In the genomic region with DNA sequence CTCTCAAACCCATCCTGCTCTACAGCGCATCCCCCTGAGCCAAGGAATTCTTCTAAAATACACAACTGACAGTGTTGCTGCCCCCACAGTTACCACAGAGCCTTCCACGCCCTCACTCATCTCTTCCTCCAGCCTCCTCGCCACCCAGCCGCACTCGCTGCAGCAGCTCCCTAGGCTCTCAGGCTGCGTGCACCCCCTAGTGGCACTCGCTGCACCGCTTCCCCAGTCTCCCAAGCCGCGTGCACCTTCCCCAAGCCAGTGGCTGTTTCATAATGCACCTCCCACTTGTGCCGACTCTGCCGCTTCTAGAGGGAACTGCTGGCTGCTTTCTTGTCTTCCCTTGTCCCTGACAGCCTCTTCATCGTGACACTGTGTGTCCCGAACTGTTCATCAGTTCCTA, we compare ENCODE assay signal across 8 mouse cellular contexts.
A peak's percentile ranks its signal among the peaks of the same experiment; 100 is the strongest.
DNase-seq lines count a peak whose midpoint lies in the region; ATAC-seq lines count a peak whose summit lies in the region.

No protein-coding gene starts in this region.

- intact Hi-C loops in left cerebral cortex, postnatal 25 days (cut with DNase I) = no loop called here

- DNase-seq in layer of hippocampus, adult 11-12 months (ENCODE audit: low spot score) = peak; percentile 77
- no peak for DNase-seq in layer of hippocampus, adult 9-10 months (ENCODE audit: low spot score)
- DNase-seq in embryo, embryonic 11 days = peak; percentile 89
- peak; percentile 41 for DNase-seq in gastrocnemius, postnatal 25 days
- DNase-seq in left cerebral cortex, postnatal 25 days (ENCODE audit: low spot score in 2 of 2) = peak; percentile 77 to 89
- peak; percentile 77 for DNase-seq in right cerebral cortex, postnatal 25 days

- peak; percentile 47 for ATAC-seq in inflammation-experienced regulatory T-cells, adult 6 months
- peak; percentile 87 for ATAC-seq in megakaryocyte-erythroid progenitor cell, adult 5-6 weeks (replicated peaks; ENCODE audit: low FRiP score, low TSS enrichment, poor library complexity, severe bottlenecking)
